Mouse (Mus musculus): ENCODE measurements around the gene Nolc1. TPM values are rescaled to one million over a fixed set of nuclear protein-coding genes. Genes with fewer than 3 reads are reported as not detected.

Gene Nolc1
- polyA plus RNA-seq (2015; fragmentation: Nextera tagmentation; extraction: Ambion mirVana), result 22.2 and 25.1 TPM in 2 replicates

- Histone ChIP-seq H3K4me2 (replicated peaks; ENCODE audit: low read depth) (peak within 1 kb of the TSS; percentile 72), H3K4me3 (ENCODE audit: low read depth, low read length) (peak within 1 kb of the TSS; percentile 77), H3K9ac (ENCODE audit: low read depth, low read length) (peak within 1 kb of the TSS; percentile 68), H3K36me3 (ENCODE audit: control insufficient read depth, insufficient read depth) (peaks cover 49% of the 10 kb centered on the region), H3K27me3 (replicated peaks; ENCODE audit: control insufficient read depth, insufficient read depth, low read length) (no peaks in the 10 kb centered on the region), H3K9me3 (ENCODE audit: control insufficient read depth) (no peaks in the 10 kb centered on the region), H3K4me1 (replicated peaks; ENCODE audit: control insufficient read depth, insufficient read depth, low read length) (no peaks in the 10 kb centered on the region), H3K27ac (ENCODE audit: low read depth, low read length) (peak within 1 kb of the TSS; percentile 61; the same call in 1 of the 2 replicates)
- ATAC-seq, result peak; percentile 98
- under 1% methylated on average over 66 of the region's 66 CpGs for WGBS
- peak; percentile 28; the same call in 1 of the 2 replicates for TF ChIP-seq CTCF (IDR thresholded peaks at IDR 0.05; ENCODE audit: low read depth)
Observed at GRCm38 (mm10) chr19:46075616-46076607, at the start of gene Nolc1. TSS of gene Nolc1 (plus strand) at chr19:46075863.

GRCm38 (mm10) chr19:46026567-46026966 is 49.1 kb upstream of the Nolc1 start:
- peaks cover under 1% of the 10 kb centered on the region; the same call in 1 of the 2 replicates for H3K36me3 ChIP-seq (ENCODE audit: control insufficient read depth, insufficient read depth)
- no peak overlapping the region for H3K9ac ChIP-seq (ENCODE audit: low read depth, low read length)
- no peak for TF ChIP-seq CTCF (IDR thresholded peaks at IDR 0.05; ENCODE audit: low read depth)
- H3K27ac ChIP-seq (ENCODE audit: low read depth, low read length), result no peak overlapping the region
- no peak overlapping the region for H3K4me3 ChIP-seq (ENCODE audit: low read depth, low read length)
- H3K4me2 ChIP-seq (replicated peaks; ENCODE audit: low read depth), result no peak overlapping the region
- no peaks in the 10 kb centered on the region for H3K9me3 ChIP-seq (ENCODE audit: control insufficient read depth)
- H3K27me3 ChIP-seq (replicated peaks; ENCODE audit: control insufficient read depth, insufficient read depth, low read length), result no peaks in the 10 kb centered on the region
- 60% methylated on average over 8 of the region's 8 CpGs for WGBS
- no peak for ATAC-seq
- H3K4me1 ChIP-seq (replicated peaks; ENCODE audit: control insufficient read depth, insufficient read depth, low read length), result peaks cover 2% of the 10 kb centered on the region; the same call in 1 of the 2 replicates

GRCm38 (mm10) chr19:46028747-46029320 is 46.8 kb upstream of the Nolc1 start:
- Histone ChIP-seq H3K9ac (ENCODE audit: low read depth, low read length) (no peak overlapping the region), H3K27me3 (replicated peaks; ENCODE audit: control insufficient read depth, insufficient read depth, low read length) (no peaks in the 10 kb centered on the region), H3K4me1 (replicated peaks; ENCODE audit: control insufficient read depth, insufficient read depth, low read length) (peaks cover 2% of the 10 kb centered on the region; the same call in 1 of the 2 replicates), H3K4me3 (ENCODE audit: low read depth, low read length) (no peak overlapping the region), H3K36me3 (ENCODE audit: control insufficient read depth, insufficient read depth) (peaks cover 20% of the 10 kb centered on the region), H3K9me3 (ENCODE audit: control insufficient read depth) (no peaks in the 10 kb centered on the region), H3K4me2 (replicated peaks; ENCODE audit: low read depth) (no peak overlapping the region), H3K27ac (ENCODE audit: low read depth, low read length) (no peak overlapping the region)
- ATAC-seq, result no peak
- WGBS, result 81% methylated on average over 11 of the region's 11 CpGs
- TF ChIP-seq CTCF (IDR thresholded peaks at IDR 0.05; ENCODE audit: low read depth), result peak; percentile 57

GRCm38 (mm10) chr19:46029652-46030051 is 46.0 kb upstream of the Nolc1 start:
- H3K4me1 ChIP-seq (replicated peaks; ENCODE audit: control insufficient read depth, insufficient read depth, low read length), result peaks cover 2% of the 10 kb centered on the region; the same call in 1 of the 2 replicates
- H3K9ac ChIP-seq (ENCODE audit: low read depth, low read length), result no peak overlapping the region
- no peak for TF ChIP-seq CTCF (IDR thresholded peaks at IDR 0.05; ENCODE audit: low read depth)
- H3K27me3 ChIP-seq (replicated peaks; ENCODE audit: control insufficient read depth, insufficient read depth, low read length), result no peaks in the 10 kb centered on the region
- 71% methylated on average over 1 of the region's 1 CpGs for WGBS
- H3K27ac ChIP-seq (ENCODE audit: low read depth, low read length), result no peak overlapping the region
- H3K9me3 ChIP-seq (ENCODE audit: control insufficient read depth), result no peaks in the 10 kb centered on the region
- H3K4me2 ChIP-seq (replicated peaks; ENCODE audit: low read depth), result no peak overlapping the region
- no peak overlapping the region for H3K4me3 ChIP-seq (ENCODE audit: low read depth, low read length)
- ATAC-seq, result no peak
- peaks cover 28% of the 10 kb centered on the region for H3K36me3 ChIP-seq (ENCODE audit: control insufficient read depth, insufficient read depth)

GRCm38 (mm10) chr19:46030196-46030983 is 45.3 kb upstream of the Nolc1 start:
- H3K4me3 ChIP-seq (ENCODE audit: low read depth, low read length), result no peak overlapping the region
- H3K9ac ChIP-seq (ENCODE audit: low read depth, low read length), result no peak overlapping the region
- no peak for TF ChIP-seq CTCF (IDR thresholded peaks at IDR 0.05; ENCODE audit: low read depth)
- WGBS, result 90% methylated on average over 10 of the region's 10 CpGs
- no peaks in the 10 kb centered on the region for H3K27me3 ChIP-seq (replicated peaks; ENCODE audit: control insufficient read depth, insufficient read depth, low read length)
- H3K27ac ChIP-seq (ENCODE audit: low read depth, low read length), result no peak overlapping the region
- H3K9me3 ChIP-seq (ENCODE audit: control insufficient read depth), result no peaks in the 10 kb centered on the region
- H3K4me2 ChIP-seq (replicated peaks; ENCODE audit: low read depth), result no peak overlapping the region
- ATAC-seq, result no peak
- peaks cover 2% of the 10 kb centered on the region; the same call in 1 of the 2 replicates for H3K4me1 ChIP-seq (replicated peaks; ENCODE audit: control insufficient read depth, insufficient read depth, low read length)
- peaks cover 36% of the 10 kb centered on the region for H3K36me3 ChIP-seq (ENCODE audit: control insufficient read depth, insufficient read depth)
